Mouse (Mus musculus) embryo, embryonic 10.5 days (tissue): ENCODE measurements around the gene Eif4a1.
A peak's percentile ranks its signal among the peaks of the same experiment; 100 is the strongest.

Experiments
- DNase-seq: peaks from one replicate; pipeline ENCODE4 v3.0.0-alpha.2; 2015; ENCODE audit warnings: low spot score

Eif4a1 gene

GRCm38 (mm10) chr11:69699595-69699994, 27.4 kb upstream of the Eif4a1 start:
- no peak for DNase-seq

GRCm38 (mm10) chr11:69698574-69698973, 26.4 kb upstream of the Eif4a1 start:
- DNase-seq = no peak

GRCm38 (mm10) chr11:69697396-69697795, 25.2 kb upstream of the Eif4a1 start:
- DNase-seq = no peak

- DNase-seq = peak; percentile 66
These were observed 23.3 kb upstream of the Eif4a1 start, which contains the start of the genes Tnfsf12 and Tnfsfm13 for GRCm38 (mm10) chr11:69695361-69696181. Gene Tnfsf12, minus strand, starts transcription at chr11:69695849. Gene Tnfsfm13, minus strand, starts transcription at chr11:69696098.

DNA sequence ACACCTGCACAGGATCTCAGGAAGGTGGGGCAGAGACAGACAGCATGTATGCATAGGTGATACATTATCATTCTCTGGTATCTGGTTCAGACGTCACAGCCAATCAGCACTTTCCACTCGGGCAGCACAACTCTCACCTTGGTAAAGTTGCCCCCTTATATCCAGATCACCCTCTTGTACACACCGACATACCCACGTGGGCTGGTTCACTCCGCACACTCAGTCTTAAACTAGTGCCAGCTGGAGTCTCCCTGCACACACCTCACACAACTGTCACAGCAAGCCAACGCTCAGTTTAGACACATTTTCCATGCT, 22.8 kb upstream of the Eif4a1 start:
- no peak for DNase-seq

DNA sequence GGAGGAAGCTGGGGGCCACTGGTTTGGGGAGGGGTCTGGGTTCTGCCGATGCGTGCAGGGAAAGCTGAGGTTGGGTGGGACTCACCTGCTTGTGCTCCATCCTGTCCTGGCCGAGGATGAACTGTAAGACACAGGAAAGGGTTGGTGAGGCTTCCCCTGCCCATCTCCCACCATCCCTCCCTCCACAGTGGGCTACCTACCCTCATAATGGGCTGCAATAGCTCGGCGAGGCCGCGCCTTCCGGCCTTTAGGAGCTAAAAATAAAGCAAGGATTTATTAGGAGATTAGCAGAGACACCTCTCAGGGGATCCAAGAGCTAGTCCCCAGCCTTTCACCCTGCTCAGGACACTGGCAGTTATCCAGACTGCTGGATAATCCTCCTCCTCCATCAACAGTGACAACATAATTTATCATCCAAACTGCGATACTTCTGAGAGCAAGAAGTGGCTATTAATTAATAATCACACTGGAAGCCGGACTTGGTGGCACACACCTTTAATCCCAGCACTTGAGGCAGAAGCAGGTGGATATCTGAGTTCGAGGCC, 21.3 kb upstream of the Eif4a1 start:
- DNase-seq = no peak

- DNase-seq = no peak
These were observed 20.6 kb upstream of the Eif4a1 start for GRCm38 (mm10) chr11:69692863-69693262.

DNA sequence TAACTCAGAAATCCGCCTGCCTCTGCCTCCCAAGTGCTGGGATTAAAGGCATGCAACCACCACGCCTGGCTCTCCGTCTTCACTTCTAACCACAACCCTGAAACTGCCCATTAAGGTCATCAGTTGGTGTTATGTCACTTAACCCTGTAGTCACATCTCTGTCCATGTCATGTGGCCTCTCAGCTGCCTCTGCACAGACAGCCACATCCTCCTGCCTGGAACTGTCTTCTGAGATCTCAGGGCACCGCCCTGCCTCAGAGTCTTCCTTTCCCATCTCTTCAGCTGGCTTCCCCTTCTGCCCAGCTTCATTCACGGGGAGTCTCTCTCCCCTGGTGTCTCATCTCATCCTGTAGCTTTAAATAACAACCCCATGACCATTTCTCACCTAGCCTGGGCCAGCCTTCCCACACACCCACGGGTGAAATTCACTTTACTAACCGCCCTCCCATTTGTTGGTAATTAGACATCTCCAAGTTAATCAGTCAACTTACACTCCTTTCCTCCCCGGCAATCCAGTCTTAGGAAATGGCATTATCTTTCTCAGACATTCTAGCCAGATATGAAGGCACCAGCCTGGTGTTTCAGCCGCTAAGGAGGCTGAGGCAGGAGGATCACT, 20.1 kb upstream of the Eif4a1 start:
- no peak for DNase-seq

- no peak for DNase-seq
These were observed 17.7 kb upstream of the Eif4a1 start for GRCm38 (mm10) chr11:69689891-69690290.

GRCm38 (mm10) chr11:69687061-69687460, 14.8 kb upstream of the Eif4a1 start:
- no peak for DNase-seq

- no peak for DNase-seq
These were observed 14.2 kb upstream of the Eif4a1 start for GRCm38 (mm10) chr11:69686377-69686776.

DNA sequence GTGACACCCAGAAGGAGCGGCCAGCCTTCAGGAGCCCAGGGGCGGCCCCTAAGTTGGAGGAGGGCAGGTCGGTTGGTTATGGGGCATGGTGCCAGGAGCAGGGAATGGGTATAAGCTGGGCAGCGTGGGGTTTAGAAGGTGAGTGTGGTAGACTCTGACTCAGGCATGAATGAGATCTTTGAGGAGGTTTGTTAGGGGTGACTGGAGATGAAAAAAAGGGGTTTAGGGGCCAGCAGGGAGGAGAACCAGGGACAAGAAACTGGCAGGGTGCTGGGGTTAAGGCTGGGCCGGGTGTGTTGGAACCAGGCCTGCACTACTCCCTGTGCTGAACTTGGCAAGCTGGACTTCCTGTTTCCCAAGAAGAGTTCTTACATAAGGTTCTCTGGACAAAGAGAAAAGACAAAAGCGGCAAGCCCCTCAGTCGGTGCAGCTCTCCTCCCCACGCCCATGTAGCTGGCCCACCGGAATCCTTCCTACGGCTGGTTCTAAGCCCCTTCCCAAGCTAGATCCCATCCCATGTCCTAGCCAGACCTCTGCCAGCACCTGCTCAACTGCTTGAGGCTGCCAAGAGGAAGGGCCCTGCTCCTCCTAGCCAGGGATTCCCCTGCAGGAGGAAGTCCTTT, 13.4 kb upstream of the Eif4a1 start, which contains the start of gene Tnfsf13:
TSS of gene Tnfsf13 (minus strand) at position 259 of the 623 bp plus-strand sequence.
- DNase-seq = no peak

DNA sequence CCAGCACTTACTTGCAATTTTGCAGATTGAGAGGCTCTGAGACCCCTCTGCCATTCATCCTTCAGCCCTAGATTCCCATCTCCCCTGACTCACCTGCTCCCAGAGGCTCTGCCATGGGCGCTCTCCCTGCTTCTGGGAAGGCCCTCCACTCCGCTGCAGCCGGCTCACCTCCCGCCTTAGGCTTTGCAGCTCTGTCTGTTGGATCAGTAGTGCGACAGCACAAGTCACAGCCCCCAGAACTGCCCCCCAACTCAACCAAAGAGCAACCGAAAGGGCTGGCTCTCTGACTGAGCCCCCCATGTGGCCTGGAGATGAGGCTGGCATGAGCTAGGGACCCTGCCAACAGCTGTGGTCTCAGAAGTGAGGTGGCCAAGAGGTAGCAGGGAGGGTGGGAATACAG, 12.7 kb upstream of the Eif4a1 start:
- no peak for DNase-seq

DNA sequence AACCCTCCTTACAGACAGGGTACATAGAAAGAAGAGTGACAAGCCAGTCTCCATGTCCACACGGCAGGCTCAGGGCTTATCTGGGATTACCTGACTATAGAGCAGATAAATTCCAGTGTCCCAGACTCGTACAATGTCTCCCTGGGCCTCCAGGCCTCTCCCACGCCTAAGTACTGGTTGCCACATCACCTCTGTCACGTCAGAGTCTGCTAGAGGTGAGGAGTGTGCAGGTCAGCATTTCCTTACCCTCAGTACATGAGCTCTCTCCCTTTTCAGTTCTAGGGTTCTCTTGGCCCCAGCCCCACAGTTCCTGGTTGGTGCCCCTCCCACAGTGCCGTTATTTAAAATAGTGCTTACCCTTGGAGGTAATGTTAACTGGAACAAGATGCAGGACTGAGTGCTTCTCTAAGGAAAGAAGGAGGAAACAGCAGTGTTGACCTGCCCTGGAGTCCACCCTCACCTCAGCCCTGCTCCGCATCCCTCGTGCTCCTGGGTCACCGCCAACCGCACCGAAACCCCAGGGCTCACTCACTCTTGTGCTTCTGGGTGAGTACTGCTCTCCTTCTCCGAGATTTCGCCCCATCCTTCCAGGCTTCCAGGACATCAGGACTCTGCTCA, 12.0 kb upstream of the Eif4a1 start:
- no peak for DNase-seq

GRCm38 (mm10) chr11:69683576-69683975, 11.4 kb upstream of the Eif4a1 start:
- DNase-seq = no peak

GRCm38 (mm10) chr11:69682840-69683533, 10.8 kb upstream of the Eif4a1 start:
- DNase-seq = peak; percentile 98

DNA sequence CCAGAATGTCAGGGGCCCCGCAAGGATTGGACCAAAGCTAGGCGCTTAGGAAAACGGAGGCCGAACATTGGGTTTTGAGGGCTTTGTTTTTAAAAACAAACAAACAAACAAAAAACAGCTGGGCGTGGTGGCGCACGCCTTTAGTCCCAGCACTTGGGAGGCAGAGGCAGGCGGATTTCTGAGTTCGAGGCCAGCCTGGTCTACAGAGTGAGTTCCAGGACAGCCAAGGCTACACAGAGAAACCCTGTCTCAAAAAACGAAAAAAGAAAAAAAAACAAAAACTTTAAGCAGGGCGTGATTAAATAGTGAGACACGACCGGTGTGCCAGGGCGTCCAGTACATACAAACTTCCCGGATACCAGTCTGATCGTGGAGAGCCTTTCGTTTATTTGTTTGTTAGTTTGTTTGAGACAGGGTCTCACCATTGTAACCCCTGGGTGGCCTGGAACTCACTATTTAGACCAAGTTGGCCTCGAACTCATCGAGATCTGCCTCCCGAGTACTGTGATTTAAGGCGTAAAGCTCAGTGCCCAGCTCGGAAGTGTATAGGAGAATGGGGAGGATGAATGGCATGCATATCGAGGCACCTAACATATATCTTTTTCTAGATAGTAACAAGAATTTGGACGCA, 10.1 kb upstream of the Eif4a1 start:
- no peak for DNase-seq

- DNase-seq = peak; percentile 97
These were observed 9.3 kb upstream of the Eif4a1 start, which contains the start of gene Senp3 for GRCm38 (mm10) chr11:69681314-69682208. Gene Senp3, minus strand, starts transcription at chr11:69682084.

GRCm38 (mm10) chr11:69680136-69680855, 8.1 kb upstream of the Eif4a1 start:
- no peak for DNase-seq
